Mouse (Mus musculus) brain, adult 10 weeks (tissue): ENCODE data around the gene Nck2. TPM values are rescaled to one million over a fixed set of nuclear protein-coding genes. Genes with fewer than 3 reads are reported as not detected.

ENCODE experiments used
- polyA plus RNA-seq: library from polyadenylated mRNA; stranded (reverse); fragments of 350-450 nt; fragmentation: Illumina TruSeq; extraction: RNeasy Lipid Tissue Mini Kit (QIAGEN cat#74804); gene quantifications from one replicate; pipeline ENCODE4 v1.2.3, GENCODE M21; 2015; ENCODE audit warnings: low read depth, low replicate concordance

The Nck2 gene
- polyA plus RNA-seq: 22.8 TPM

DNA sequence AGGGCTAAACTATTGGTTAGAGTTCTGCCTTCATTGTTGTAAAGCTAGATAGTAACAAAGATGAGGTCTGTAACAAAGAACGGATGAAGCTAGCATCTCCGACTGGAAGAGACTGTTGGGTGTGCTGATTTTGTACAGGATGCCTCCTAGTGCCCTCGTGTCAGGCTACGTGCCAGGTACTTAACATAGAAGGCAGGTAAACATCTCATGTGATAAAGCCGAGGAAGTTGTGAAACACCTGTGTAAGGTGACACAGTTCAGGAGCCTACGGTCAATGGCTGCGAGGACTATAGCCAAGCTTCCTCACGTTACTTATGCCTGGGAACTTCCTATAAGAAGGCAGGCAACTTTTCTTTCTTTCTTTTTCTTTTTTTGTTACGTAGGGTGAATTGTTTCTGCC is at the start of gene Nck2:
Gene Nck2, plus strand, starts transcription at position 49 of the 400 bp plus-strand sequence.

Other genes with a start within 250 kb of the Nck2 start
- gene Fhl2, start 247.6 kb upstream of the Nck2 start, polyA plus RNA-seq: 50.0 TPM